In genomic region chr6:88831456-88831855, GRCm38 (mm10) we compare ENCODE assay signal across 8 mouse cellular contexts. TPM values are rescaled to one million over a fixed set of nuclear protein-coding genes. Genes with fewer than 3 reads are reported as not detected.
A peak's percentile ranks its signal among the peaks of the same experiment; 100 is the strongest.
DNase-seq lines count a peak whose midpoint lies in the region; ATAC-seq and TF ChIP-seq lines count a peak whose summit lies in the region.

No protein-coding gene starts in this region.

- no peaks in the 10 kb centered on the region for H3K9me3 ChIP-seq in hindbrain, embryonic 16.5 days (ENCODE audit: control insufficient read depth, low read length)
- no peaks in the 10 kb centered on the region for H3K9me3 ChIP-seq in liver, embryonic 11.5 days (ENCODE audit: control insufficient read depth, low read length)
- H3K9me3 ChIP-seq in neural tube, embryonic 12.5 days: no peaks in the 10 kb centered on the region

- no peaks in the 10 kb centered on the region for H3K27me3 ChIP-seq in testis, adult 2 months (ENCODE audit: control insufficient read depth, insufficient read depth, low read length)
- no peaks in the 10 kb centered on the region for H3K27me3 ChIP-seq in hindbrain, embryonic 16.5 days (replicated peaks; ENCODE audit: control insufficient read depth, insufficient read depth, low read length)
- no peaks in the 10 kb centered on the region for H3K27me3 ChIP-seq in liver, embryonic 11.5 days (replicated peaks; ENCODE audit: control insufficient read depth, insufficient read depth, low read length)
- no peaks in the 10 kb centered on the region for H3K27me3 ChIP-seq in neural tube, embryonic 12.5 days (replicated peaks)

- H3K27ac ChIP-seq in testis, adult 2 months (ENCODE audit: control insufficient read depth, insufficient read depth, low read depth, low read length): no peak overlapping the region
- no peak overlapping the region for H3K27ac ChIP-seq in hindbrain, embryonic 16.5 days (ENCODE audit: low read depth, low read length)
- H3K27ac ChIP-seq in liver, embryonic 11.5 days (ENCODE audit: low read depth, low read length): no peak overlapping the region
- H3K27ac ChIP-seq in neural tube, embryonic 12.5 days: no peak overlapping the region

- TF ChIP-seq CTCF in testis, adult 2 months (IDR thresholded peaks at IDR 0.05; ENCODE audit: control insufficient read depth, insufficient read depth, insufficient replicate concordance, low read depth, low read length): peak; percentile 67; the same call in 1 of the 2 replicates

- no peak for DNase-seq in testis, postnatal 14 days (ENCODE audit: low spot score)
- peak; percentile 77 to 87 for DNase-seq in adrenal gland, postnatal 36 days
- DNase-seq in embryo, embryonic 9.5 days (ENCODE audit: extremely low spot score): peak; percentile 66
- peak; percentile 55 for DNase-seq in liver, embryonic 11.5 days (ENCODE audit: low spot score)
- DNase-seq in thymus, postnatal 36 days: peak; percentile 42 to 57

- no peak overlapping the region for H3K4me2 ChIP-seq in hindbrain, embryonic 16.5 days (ENCODE audit: low read length)
- no peak overlapping the region for H3K4me2 ChIP-seq in liver, embryonic 11.5 days
- no peak overlapping the region for H3K4me2 ChIP-seq in neural tube, embryonic 12.5 days (replicated peaks)

- H3K9ac ChIP-seq in hindbrain, embryonic 16.5 days (ENCODE audit: low read depth, low read length): no peak overlapping the region
- H3K9ac ChIP-seq in liver, embryonic 11.5 days (ENCODE audit: low read depth, low read length): no peak overlapping the region
- H3K9ac ChIP-seq in neural tube, embryonic 12.5 days: no peak overlapping the region

- WGBS in hindbrain, embryonic 16.5 days: 26% methylated on average over 8 of the region's 8 CpGs
- 33% methylated on average over 8 of the region's 8 CpGs for WGBS in liver, embryonic 11.5 days
- 27% methylated on average over 8 of the region's 8 CpGs for WGBS in neural tube, embryonic 12.5 days

- H3K4me1 ChIP-seq in testis, adult 2 months (ENCODE audit: control insufficient read depth, insufficient read depth, low read length): peaks cover 2% of the 10 kb centered on the region; the same call in 1 of the 2 replicates
- H3K4me1 ChIP-seq in hindbrain, embryonic 16.5 days (ENCODE audit: control insufficient read depth, insufficient read depth, low read depth, low read length): peaks cover 12% of the 10 kb centered on the region
- H3K4me1 ChIP-seq in liver, embryonic 11.5 days (replicated peaks; ENCODE audit: control insufficient read depth, insufficient read depth, low read length): peaks cover 9% of the 10 kb centered on the region
- H3K4me1 ChIP-seq in neural tube, embryonic 12.5 days: peaks cover 10% of the 10 kb centered on the region

- no peaks in the 10 kb centered on the region for H3K36me3 ChIP-seq in testis, adult 2 months (ENCODE audit: control insufficient read depth, insufficient read depth, low read length)
- peaks cover 7% of the 10 kb centered on the region; the same call in 1 of the 2 replicates for H3K36me3 ChIP-seq in hindbrain, embryonic 16.5 days (ENCODE audit: control insufficient read depth, insufficient read depth, low read length)
- no peaks in the 10 kb centered on the region for H3K36me3 ChIP-seq in liver, embryonic 11.5 days (ENCODE audit: control insufficient read depth, insufficient read depth, low read length)
- peaks cover 16% of the 10 kb centered on the region for H3K36me3 ChIP-seq in neural tube, embryonic 12.5 days

- no peak for TF ChIP-seq POLR2A in testis, adult 2 months (IDR thresholded peaks at IDR 0.05; ENCODE audit: control insufficient read depth, low read depth, low read length)

- no peak overlapping the region for H3K4me3 ChIP-seq in testis, adult 2 months (ENCODE audit: control insufficient read depth, low read depth, low read length)
- no peak overlapping the region for H3K4me3 ChIP-seq in hindbrain, embryonic 16.5 days (ENCODE audit: low read length)
- no peak overlapping the region for H3K4me3 ChIP-seq in liver, embryonic 11.5 days (ENCODE audit: low read depth, low read length)
- H3K4me3 ChIP-seq in neural tube, embryonic 12.5 days: no peak overlapping the region

- ATAC-seq in hindbrain, embryonic 16.5 days: peak; percentile 67; the same call in 1 of the 2 replicates
- ATAC-seq in liver, embryonic 11.5 days (replicated peaks; ENCODE audit: low FRiP score): no peak
- peak; percentile 29; the same call in 1 of the 2 replicates for ATAC-seq in neural tube, embryonic 12.5 days (ENCODE audit: low FRiP score, low read depth)

RNA-seq across cellular contexts. Expression of gene Abtb1, which starts 10.3 kb away (rescaled TPM):
- polyA plus RNA-seq in testis, adult 2 months (2012; rRNA removed): 46.5 and 51.8 TPM in 2 replicates
- total RNA-seq in adrenal gland, postnatal 36 days (2021): 10 to 100 TPM; 19.3 to 30.3 TPM
- polyA plus RNA-seq in hindbrain, embryonic 16.5 days (2015; fragmentation: Nextera tagmentation; extraction: Ambion mirVana): 37.7 and 39.4 TPM in 2 replicates
- 24.9 and 26.7 TPM in 2 replicates for polyA plus RNA-seq in liver, embryonic 11.5 days (2014; fragmentation: Nextera tagmentation; extraction: Ambion mirVana)
- polyA plus RNA-seq in neural tube, embryonic 12.5 days (2016; fragmentation: Nextera tagmentation; extraction: Ambion mirVana): 37.3 and 38.2 TPM in 2 replicates

RNA-seq across cellular contexts. Expression of gene Podxl2, which starts 43.4 kb away (rescaled TPM):
- polyA plus RNA-seq in testis, adult 2 months (2012; rRNA removed): 20.5 and 21.3 TPM in 2 replicates
- 10 to 100 TPM; 34.6 to 61.1 TPM for total RNA-seq in adrenal gland, postnatal 36 days (2021)
- polyA plus RNA-seq in hindbrain, embryonic 16.5 days (2015; fragmentation: Nextera tagmentation; extraction: Ambion mirVana): 553 and 621 TPM in 2 replicates
- 9.1 and 10.7 TPM in 2 replicates for polyA plus RNA-seq in liver, embryonic 11.5 days (2014; fragmentation: Nextera tagmentation; extraction: Ambion mirVana)
- polyA plus RNA-seq in neural tube, embryonic 12.5 days (2016; fragmentation: Nextera tagmentation; extraction: Ambion mirVana): 362 and 381 TPM in 2 replicates

Comparison
In these comparisons a context has a peak if more than half of its experiments do, and no peak if none do; other contexts are left out.
1. RNA of gene Podxl2, which starts 43.4 kb away (polyA plus RNA-seq): 553 to 621 TPM in hindbrain, embryonic 16.5 days and 362 to 381 TPM in neural tube, embryonic 12.5 days; 20.5 to 21.3 TPM in testis, adult 2 months and 9.1 to 10.7 TPM in liver, embryonic 11.5 days; every median in the first group is over 10 times any median in the second.